Mouse (Mus musculus) hindbrain, embryonic 14.5 days (tissue): ENCODE measurements at regions not wholly inside any gene's neighbourhood (a gene's known extent, or its start where the extent isn't known, plus 50 kb on each side); places are given as distances from the start of the nearest gene placed in this dataset.

ENCODE experiments used
- ATAC-seq: fragments of 200-750 bp; cut with Nextera tagmentation; 2 replicates; pipeline ENCODE4 v1.8.0; 2017; ENCODE audit warnings: moderate number of reproducible peaks, mild to moderate bottlenecking, moderate TSS enrichment, moderate library complexity; ENCODE audit not compliant: low FRiP score
- DNase-seq: peaks from one replicate; pipeline ENCODE4 v3.0.0-alpha.2; 2015; ENCODE audit warnings: low spot score
- H3K27ac ChIP-seq: fragments of 300-500 bp; sonication (generic); 2 replicates; pipeline ENCODE4 v1.5.1; 2014; ENCODE audit warnings: mild to moderate bottlenecking, moderate library complexity
- H3K27me3 ChIP-seq: fragments of 300-500 bp; sonication (generic); 2 replicates; pipeline ENCODE4 v1.6.1; 2014; ENCODE audit warnings: mild to moderate bottlenecking, low read length, mixed read lengths; ENCODE audit not compliant: control insufficient read depth, insufficient read depth
- H3K36me3 ChIP-seq: fragments of 300-500 bp; sonication (generic); replicated peaks from 2 replicates; pipeline ENCODE4 v1.6.1; 2014; ENCODE audit not compliant: control insufficient read depth, insufficient read depth
- H3K4me1 ChIP-seq: fragments of 300-500 bp; sonication (generic); replicated peaks from 2 replicates; pipeline ENCODE4 v1.6.1; 2014; ENCODE audit warnings: antibody characterized with exemption, low read length, mixed read lengths; ENCODE audit not compliant: control insufficient read depth, insufficient read depth
- H3K4me2 ChIP-seq: fragments of 300-500 bp; sonication (generic); replicated peaks from 2 replicates; pipeline ENCODE4 v1.6.1; 2014; ENCODE audit warnings: mild to moderate bottlenecking, moderate library complexity
- H3K4me3 ChIP-seq: fragments of 300-500 bp; sonication (generic); replicated peaks from 2 replicates; pipeline ENCODE4 v1.5.1; 2014; ENCODE audit warnings: mild to moderate bottlenecking, low read length
- H3K9ac ChIP-seq: fragments of 300-500 bp; sonication (generic); 2 replicates; pipeline ENCODE4 v1.6.1; 2014
- H3K9me3 ChIP-seq: fragments of 300-500 bp; sonication (generic); 2 replicates; pipeline ENCODE4 v1.6.1; 2016; ENCODE audit warnings: low read length; ENCODE audit not compliant: control insufficient read depth
- WGBS: fragments of 180-500 bp; shearing (Covaris S2); extraction: QIAGEN DNeasy Blood & Tissue Kit; methylation state at CpG from one replicate; pipeline ENCODE4 v1.1.7; 2014; 5-methylcytosine and 5-hydroxymethylcytosine counted together

- H3K9ac ChIP-seq = no peak overlapping the region
- no peaks in the 10 kb centered on the region for H3K4me1 ChIP-seq
- no peaks in the 10 kb centered on the region for H3K36me3 ChIP-seq
- no peak overlapping the region for H3K27ac ChIP-seq
- no peak overlapping the region for H3K4me2 ChIP-seq
- WGBS = 81% methylated on average over 7 of the region's 7 CpGs
- H3K27me3 ChIP-seq = no peaks in the 10 kb centered on the region
- no peak for ATAC-seq
- no peaks in the 10 kb centered on the region for H3K9me3 ChIP-seq
- no peak overlapping the region for H3K4me3 ChIP-seq
- DNase-seq = no peak
These were observed 170.7 kb upstream of the Mast4 start for GRCm38 (mm10) chr13:103504987-103505386.

- DNase-seq = no peak
These were observed 165.1 kb upstream of the Mast4 start for GRCm38 (mm10) chr13:103499376-103499775.

GRCm38 (mm10) chr13:103494371-103494770, 160.1 kb upstream of the Mast4 start:
- no peak overlapping the region for H3K4me2 ChIP-seq
- H3K9ac ChIP-seq = no peak overlapping the region
- H3K9me3 ChIP-seq = no peaks in the 10 kb centered on the region
- ATAC-seq (no peak), DNase-seq (no peak)
- no peaks in the 10 kb centered on the region for H3K27me3 ChIP-seq
- no peak overlapping the region for H3K4me3 ChIP-seq
- no peak overlapping the region for H3K27ac ChIP-seq
- 86% methylated on average over 9 of the region's 9 CpGs for WGBS
- no peaks in the 10 kb centered on the region for H3K36me3 ChIP-seq
- H3K4me1 ChIP-seq = no peaks in the 10 kb centered on the region

More at GRCm38 (mm10) chr13:103499376-103499775, 165.1 kb upstream of the Mast4 start:
- Histone ChIP-seq H3K4me1 (no peaks in the 10 kb centered on the region), H3K36me3 (no peaks in the 10 kb centered on the region), H3K27me3 (no peaks in the 10 kb centered on the region), H3K9me3 (no peaks in the 10 kb centered on the region), H3K9ac (no peak overlapping the region), H3K27ac (no peak overlapping the region), H3K4me2 (no peak overlapping the region), H3K4me3 (no peak overlapping the region)
- WGBS = 83% methylated on average over 8 of the region's 8 CpGs
- no peak for ATAC-seq

GRCm38 (mm10) chr13:103493567-103493966, 159.3 kb upstream of the Mast4 start:
- WGBS = 77% methylated on average over 7 of the region's 7 CpGs
- no peaks in the 10 kb centered on the region for H3K4me1 ChIP-seq
- H3K4me3 ChIP-seq = no peak overlapping the region
- ATAC-seq (no peak), DNase-seq (no peak)
- no peak overlapping the region for H3K27ac ChIP-seq
- H3K9me3 ChIP-seq = no peaks in the 10 kb centered on the region
- H3K27me3 ChIP-seq = no peaks in the 10 kb centered on the region
- no peak overlapping the region for H3K4me2 ChIP-seq
- no peak overlapping the region for H3K9ac ChIP-seq
- no peaks in the 10 kb centered on the region for H3K36me3 ChIP-seq

- WGBS = 37% methylated on average over 6 of the region's 6 CpGs
- Histone ChIP-seq H3K9ac (no peak overlapping the region), H3K27ac (no peak overlapping the region), H3K36me3 (no peaks in the 10 kb centered on the region), H3K4me3 (no peak overlapping the region), H3K9me3 (no peaks in the 10 kb centered on the region; the same call in 1 of the 2 replicates), H3K27me3 (no peaks in the 10 kb centered on the region), H3K4me2 (no peak overlapping the region), H3K4me1 (no peaks in the 10 kb centered on the region)
- no peak for DNase-seq
- ATAC-seq = no peak
These were observed 155.8 kb upstream of the Mast4 start for GRCm38 (mm10) chr13:103490049-103490448.

GRCm38 (mm10) chr13:103484092-103484491, 149.8 kb upstream of the Mast4 start:
- DNase-seq (no peak), ATAC-seq (no peak)
- H3K27ac ChIP-seq = no peak overlapping the region
- no peak overlapping the region for H3K4me2 ChIP-seq
- no peaks in the 10 kb centered on the region; the same call in 1 of the 2 replicates for H3K9me3 ChIP-seq
- WGBS = 61% methylated on average over 5 of the region's 5 CpGs
- no peaks in the 10 kb centered on the region for H3K27me3 ChIP-seq
- no peak overlapping the region for H3K4me3 ChIP-seq
- H3K36me3 ChIP-seq = no peaks in the 10 kb centered on the region
- no peak overlapping the region for H3K9ac ChIP-seq
- no peaks in the 10 kb centered on the region for H3K4me1 ChIP-seq

- no peaks in the 10 kb centered on the region; the same call in 1 of the 2 replicates for H3K9me3 ChIP-seq
- no peak overlapping the region for H3K4me3 ChIP-seq
- H3K4me2 ChIP-seq = no peak overlapping the region
- no peak for ATAC-seq
- H3K27ac ChIP-seq = no peak overlapping the region
- H3K9ac ChIP-seq = no peak overlapping the region
- H3K27me3 ChIP-seq = no peaks in the 10 kb centered on the region
- H3K36me3 ChIP-seq = no peaks in the 10 kb centered on the region
- no peaks in the 10 kb centered on the region for H3K4me1 ChIP-seq
- DNase-seq = no peak
- 78% methylated on average over 7 of the region's 7 CpGs for WGBS
These were observed 149.1 kb upstream of the Mast4 start for GRCm38 (mm10) chr13:103483392-103483791.

GRCm38 (mm10) chr13:103476328-103476727, 142.0 kb upstream of the Mast4 start:
- no peak overlapping the region for H3K27ac ChIP-seq
- H3K4me3 ChIP-seq = no peak overlapping the region
- H3K4me1 ChIP-seq = no peaks in the 10 kb centered on the region
- ATAC-seq (no peak), DNase-seq (no peak)
- no peaks in the 10 kb centered on the region for H3K27me3 ChIP-seq
- H3K9me3 ChIP-seq = no peaks in the 10 kb centered on the region
- H3K9ac ChIP-seq = no peak overlapping the region
- no peak overlapping the region for H3K4me2 ChIP-seq
- 86% methylated on average over 6 of the region's 6 CpGs for WGBS
- no peaks in the 10 kb centered on the region for H3K36me3 ChIP-seq

GRCm38 (mm10) chr13:103472216-103472615, 137.9 kb upstream of the Mast4 start:
- Histone ChIP-seq H3K9me3 (no peaks in the 10 kb centered on the region), H3K4me1 (peaks cover 5% of the 10 kb centered on the region; the same call in 1 of the 2 replicates), H3K27me3 (no peaks in the 10 kb centered on the region), H3K9ac (no peak overlapping the region), H3K4me3 (no peak overlapping the region), H3K27ac (no peak overlapping the region), H3K4me2 (no peak overlapping the region), H3K36me3 (no peaks in the 10 kb centered on the region)
- no peak for DNase-seq
- 73% methylated on average over 6 of the region's 6 CpGs for WGBS
- no peak for ATAC-seq

- DNase-seq = no peak
- Histone ChIP-seq H3K4me3 (no peak overlapping the region), H3K9ac (no peak overlapping the region), H3K4me1 (peaks cover 5% of the 10 kb centered on the region; the same call in 1 of the 2 replicates), H3K9me3 (no peaks in the 10 kb centered on the region), H3K27me3 (no peaks in the 10 kb centered on the region), H3K36me3 (no peaks in the 10 kb centered on the region), H3K27ac (no peak overlapping the region), H3K4me2 (no peak overlapping the region)
- 60% methylated on average over 6 of the region's 6 CpGs for WGBS
- no peak for ATAC-seq
These were observed 135.8 kb upstream of the Mast4 start for GRCm38 (mm10) chr13:103470141-103470540.
